In the genomic region with DNA sequence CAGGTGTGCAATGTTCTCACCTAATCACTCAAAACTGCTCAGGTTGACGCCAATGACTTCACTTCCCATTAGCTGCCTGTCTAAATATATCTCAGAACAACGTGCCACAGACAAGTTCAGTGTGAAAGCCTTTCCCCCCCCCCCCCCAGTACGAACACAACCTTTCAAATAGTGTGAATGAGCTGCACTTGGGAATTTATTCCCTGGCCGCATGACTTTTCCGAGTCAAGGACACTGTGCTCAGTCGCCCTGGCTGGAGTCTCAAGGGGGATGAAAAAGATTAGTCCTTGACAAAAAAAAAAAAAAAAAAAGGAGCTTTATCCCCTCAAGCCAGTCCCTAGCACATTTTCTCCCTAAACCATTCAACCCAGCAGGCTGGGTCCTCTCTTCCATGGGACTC, we compare ENCODE assay signal across 17 mouse cellular contexts.
A peak's percentile ranks its signal among the peaks of the same experiment; 100 is the strongest.
DNase-seq lines count a peak whose midpoint lies in the region; ATAC-seq lines count a peak whose summit lies in the region.
"Had no signal": no experiment of that assay in that cellular context is flagged by ENCODE, and none has a peak within 500 bp of the region (broad histone marks: within the 10 kb centered on the region; RNA-seq: fewer than 3 reads in every experiment).

No protein-coding gene starts in this region.

- 64% methylated on average over 6 of the region's 6 CpGs for WGBS in kidney, embryonic 15.5 days
- 23% methylated on average over 6 of the region's 6 CpGs for WGBS in heart, embryonic 13.5 days

- DNase-seq in adrenal gland, adult (ENCODE audit: inconsistent age in 2 of 2, low spot score in 1 of 2) = peak; percentile 27 to 52
- DNase-seq in adrenal gland, postnatal 4 days (ENCODE audit: low spot score in 2 of 2) = no peak
- DNase-seq in kidney, postnatal 36 days = peak; percentile 6 to 7
- no peak for DNase-seq in liver
- DNase-seq in cerebellum, postnatal 10 days = no peak
- DNase-seq: cerebellum, postnatal 25 days; kidney, postnatal 10 days; liver, embryonic 13.5 days had no signal

- H3K27ac ChIP-seq in kidney, embryonic 15.5 days = no peak overlapping the region
- peak overlapping the region; percentile 89 for H3K27ac ChIP-seq in heart, embryonic 13.5 days (replicated peaks)
- H3K27ac ChIP-seq: forebrain, embryonic 15.5 days; intestine, embryonic 15.5 days; liver, embryonic 13.5 days; midbrain, embryonic 15.5 days had no signal

- H3K9me3 ChIP-seq in kidney, embryonic 15.5 days (replicated peaks) = no peaks in the 10 kb centered on the region
- H3K9me3 ChIP-seq in heart, embryonic 13.5 days = no peaks in the 10 kb centered on the region
- H3K9me3 ChIP-seq: forebrain, embryonic 15.5 days; intestine, embryonic 15.5 days; liver, embryonic 13.5 days; midbrain, embryonic 15.5 days had no signal

- H3K9ac ChIP-seq in kidney, embryonic 15.5 days = no peak overlapping the region
- H3K9ac ChIP-seq in heart, embryonic 13.5 days = no peak overlapping the region
- H3K9ac ChIP-seq: forebrain, embryonic 15.5 days; intestine, embryonic 15.5 days; liver, embryonic 13.5 days; midbrain, embryonic 15.5 days had no signal

- no peak overlapping the region for H3K4me2 ChIP-seq in kidney, embryonic 15.5 days
- H3K4me2 ChIP-seq in heart, embryonic 13.5 days = no peak overlapping the region
- H3K4me2 ChIP-seq: forebrain, embryonic 15.5 days; intestine, embryonic 15.5 days; liver, embryonic 13.5 days; midbrain, embryonic 15.5 days had no signal

- H3K4me1 ChIP-seq in kidney, embryonic 15.5 days = peaks cover 5% of the 10 kb centered on the region; the same call in 1 of the 2 replicates
- H3K4me1 ChIP-seq in heart, embryonic 13.5 days = peaks cover 64% of the 10 kb centered on the region
- H3K4me1 ChIP-seq: midbrain, embryonic 15.5 days had no signal

- no peak overlapping the region for H3K4me3 ChIP-seq in kidney, embryonic 15.5 days (replicated peaks)
- H3K4me3 ChIP-seq in heart, embryonic 13.5 days = no peak overlapping the region
- H3K4me3 ChIP-seq: erythroblast, embryonic 14.5 days; forebrain, embryonic 15.5 days; intestine, embryonic 15.5 days; liver, embryonic 13.5 days; midbrain, embryonic 15.5 days had no signal

- H3K36me3 ChIP-seq in kidney, embryonic 15.5 days = no peaks in the 10 kb centered on the region
- no peaks in the 10 kb centered on the region for H3K36me3 ChIP-seq in heart, embryonic 13.5 days
- H3K36me3 ChIP-seq: forebrain, embryonic 15.5 days; intestine, embryonic 15.5 days; liver, embryonic 13.5 days; midbrain, embryonic 15.5 days had no signal

- H3K27me3 ChIP-seq in kidney, embryonic 15.5 days = no peaks in the 10 kb centered on the region
- no peaks in the 10 kb centered on the region for H3K27me3 ChIP-seq in heart, embryonic 13.5 days (replicated peaks)
- H3K27me3 ChIP-seq: CH12.LX; forebrain, embryonic 15.5 days; intestine, embryonic 15.5 days; liver, embryonic 13.5 days; midbrain, embryonic 15.5 days had no signal

- no peak for ATAC-seq in kidney, embryonic 15.5 days (replicated peaks; ENCODE audit: low FRiP score)
- no peak; the same call in 1 of the 2 replicates for ATAC-seq in heart, embryonic 13.5 days (ENCODE audit: extremely low read depth, insufficient number of reproducible peaks, low FRiP score, low TSS enrichment)
- no peak for ATAC-seq in activated CD4-positive, CD25-positive, alpha-beta regulatory T cell, adult 4 months
- ATAC-seq: forebrain, embryonic 15.5 days; intestine, embryonic 15.5 days; lung, postnatal 0 days; midbrain, embryonic 15.5 days had no signal

Comparison
In these comparisons a context has a peak if more than half of its experiments do, and no peak if none do; other contexts are left out.
1. DNase-seq: peak in adrenal gland, adult (2 of 2) and kidney, postnatal 36 days (2 of 2); none in adrenal gland, postnatal 4 days (0 of 2), liver (single experiment) and cerebellum, postnatal 10 days (0 of 2).